In the genomic region with DNA sequence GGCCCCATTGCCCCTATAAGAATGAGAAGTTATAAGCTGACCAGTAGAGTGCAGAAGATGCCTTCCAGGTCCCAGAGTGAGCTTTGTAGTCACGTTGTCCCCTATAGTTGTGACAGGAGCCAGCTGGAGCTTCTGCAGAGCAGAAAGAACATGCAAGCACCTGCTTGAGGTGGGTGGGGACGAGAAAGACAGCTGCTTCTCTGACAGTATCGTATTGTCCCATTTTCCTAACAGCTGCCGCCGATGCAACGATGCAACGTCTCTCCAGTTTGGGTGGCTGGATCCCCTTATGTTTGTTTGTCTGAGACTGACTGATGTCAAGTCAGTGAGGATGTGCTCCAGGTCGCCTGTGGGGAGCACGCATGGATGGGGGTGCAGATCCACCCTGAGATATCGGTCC, we compare ENCODE assay signal across 29 mouse cellular contexts. TPM values are rescaled to one million over a fixed set of nuclear protein-coding genes. Genes with fewer than 3 reads are reported as not detected.
"Had no signal": no experiment of that assay in that cellular context is flagged by ENCODE, and none has a peak within 500 bp of the region (broad histone marks: within the 10 kb centered on the region; RNA-seq: fewer than 3 reads in every experiment).

No protein-coding gene starts in this region.

- H3K27me3 ChIP-seq: limb, embryonic 12.5 days; liver, embryonic 15.5 days; lung, embryonic 15.5 days; midbrain, embryonic 15.5 days; neural tube, embryonic 13.5 days had no signal

- H3K9me3 ChIP-seq: limb, embryonic 12.5 days; liver, embryonic 12.5 days; liver, embryonic 15.5 days; lung, embryonic 15.5 days; megakaryocyte, embryonic 14.5 days; midbrain, embryonic 10.5 days; midbrain, embryonic 15.5 days; neural tube, embryonic 13.5 days had no signal

- DNase-seq: kidney, adult 2 months; kidney, postnatal 25 days; liver; lung, adult 18-20 months; lung, postnatal 10 days; lung, postnatal 36 days; right cerebral cortex, adult 18-20 months; right cerebral cortex, postnatal 14 days; right cerebral cortex, postnatal 4 days; thymus, adult 2 months; thymus, postnatal 14 days; thymus, postnatal 4 days had no signal

- H3K27ac ChIP-seq: kidney, postnatal 0 days; limb, embryonic 12.5 days; liver, embryonic 12.5 days; liver, embryonic 15.5 days; lung, embryonic 15.5 days; midbrain, embryonic 10.5 days; midbrain, embryonic 15.5 days; neural tube, embryonic 13.5 days; stomach, postnatal 0 days had no signal

- H3K4me3 ChIP-seq: limb, embryonic 12.5 days; liver, embryonic 12.5 days; liver, embryonic 15.5 days; lung, embryonic 15.5 days; megakaryocyte, embryonic 14.5 days; midbrain, embryonic 10.5 days; midbrain, embryonic 15.5 days; neural tube, embryonic 13.5 days had no signal

- ATAC-seq: intestine, postnatal 0 days; liver, embryonic 12.5 days; midbrain, embryonic 15.5 days had no signal

- H3K9ac ChIP-seq: limb, embryonic 12.5 days; liver, embryonic 12.5 days; liver, embryonic 15.5 days; lung, embryonic 15.5 days; midbrain, embryonic 15.5 days; neural tube, embryonic 13.5 days had no signal

- H3K4me2 ChIP-seq: limb, embryonic 12.5 days; liver, embryonic 12.5 days; liver, embryonic 15.5 days; lung, embryonic 15.5 days; midbrain, embryonic 15.5 days; neural tube, embryonic 13.5 days had no signal

- H3K36me3 ChIP-seq: liver, embryonic 12.5 days; liver, embryonic 15.5 days; lung, embryonic 15.5 days had no signal

- H3K4me1 ChIP-seq: liver, embryonic 12.5 days; liver, embryonic 15.5 days; lung, embryonic 15.5 days; midbrain, embryonic 10.5 days; midbrain, embryonic 15.5 days had no signal

RNA-seq across cellular contexts. Expression of a gene that starts 34.4 kb away (rescaled TPM):
- total RNA-seq: layer of hippocampus, adult 8-10 months; left cerebral cortex, postnatal 25 days had no signal
- polyA plus RNA-seq: intestine, embryonic 14.5 days; kidney, embryonic 14.5 days; limb, embryonic 12.5 days; midbrain, embryonic 15.5 days; stomach, embryonic 14.5 days; stomach, postnatal 0 days had no signal

RNA-seq across cellular contexts. Expression of a gene that starts 45.7 kb away (rescaled TPM):
- total RNA-seq: layer of hippocampus, adult 8-10 months; layer of hippocampus, postnatal 14 days; left cerebral cortex, postnatal 25 days had no signal
